Mouse (Mus musculus): ENCODE data around the gene Zdhhc7.

Gene Zdhhc7

DNA sequence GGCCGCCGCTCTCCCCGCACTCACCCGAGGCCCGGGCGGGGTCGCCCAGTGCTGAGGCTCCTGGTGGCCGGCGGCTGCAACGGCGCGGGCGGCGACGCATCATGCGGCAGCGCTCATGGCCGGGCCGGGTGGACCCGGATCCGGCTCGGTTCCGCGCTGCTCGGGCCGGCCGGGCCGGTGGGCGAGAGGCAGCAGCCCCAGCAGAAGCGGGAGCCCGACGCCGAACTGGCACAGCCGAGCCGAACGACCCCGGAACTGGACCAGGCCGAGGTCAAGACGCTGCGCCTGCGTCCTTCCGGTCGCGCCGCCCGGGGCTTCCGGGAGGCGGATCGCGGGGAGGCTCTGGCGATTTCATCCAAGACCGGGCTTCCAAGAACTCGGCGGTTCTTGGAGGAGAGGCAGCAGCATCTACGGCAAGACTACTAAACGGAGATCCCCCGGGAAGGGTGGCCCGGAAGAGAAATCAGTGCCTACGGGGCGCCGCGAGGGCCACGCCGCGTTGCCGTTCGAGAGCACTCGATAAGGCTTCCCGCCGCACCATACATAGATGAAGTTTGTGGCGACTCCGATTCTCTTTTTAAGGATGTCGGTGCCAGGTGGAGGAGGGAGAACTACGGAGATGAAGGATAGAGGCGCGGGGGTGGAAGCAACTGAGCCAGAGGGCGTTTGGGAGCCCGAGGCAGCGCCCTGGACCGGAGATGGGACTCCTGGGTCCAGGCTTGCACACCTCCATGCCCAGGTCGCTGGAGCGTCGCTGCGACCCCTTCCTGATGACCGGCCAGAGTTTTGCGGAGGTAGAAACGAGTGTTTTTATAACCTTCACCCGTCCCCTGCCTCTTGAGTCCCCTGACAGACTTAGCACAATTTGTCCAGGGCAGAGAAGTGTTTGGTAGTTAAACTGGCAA, at the start of gene Zdhhc7:
Gene Zdhhc7, minus strand, starts transcription at position 415 of the 905 bp plus-strand sequence.
- DNase-seq (ENCODE audit: extremely low read depth, low read depth, low spot score): no peak

DNA sequence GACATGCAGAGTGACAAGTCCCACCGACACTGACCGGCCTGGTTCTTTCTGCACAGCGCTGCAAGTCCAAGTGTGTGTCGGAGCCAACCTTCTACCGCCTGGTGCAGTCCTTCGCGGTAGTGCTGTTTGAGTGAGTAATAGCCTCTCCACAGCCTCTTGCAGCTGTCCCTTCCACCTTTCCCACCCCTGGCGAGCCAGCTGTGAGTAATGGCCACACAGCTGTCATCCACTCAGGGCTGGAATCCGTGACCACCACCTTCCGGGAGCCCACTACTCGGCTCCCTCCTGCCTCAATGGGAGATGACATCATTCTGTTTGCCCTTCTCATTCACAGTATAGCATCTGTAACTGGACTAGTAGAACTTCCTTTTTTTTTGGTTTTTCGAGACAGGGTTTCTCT, 48.7 kb upstream of the Zdhhc7 start:
- no peak for DNase-seq (ENCODE audit: extremely low read depth, low read depth, low spot score)

DNA sequence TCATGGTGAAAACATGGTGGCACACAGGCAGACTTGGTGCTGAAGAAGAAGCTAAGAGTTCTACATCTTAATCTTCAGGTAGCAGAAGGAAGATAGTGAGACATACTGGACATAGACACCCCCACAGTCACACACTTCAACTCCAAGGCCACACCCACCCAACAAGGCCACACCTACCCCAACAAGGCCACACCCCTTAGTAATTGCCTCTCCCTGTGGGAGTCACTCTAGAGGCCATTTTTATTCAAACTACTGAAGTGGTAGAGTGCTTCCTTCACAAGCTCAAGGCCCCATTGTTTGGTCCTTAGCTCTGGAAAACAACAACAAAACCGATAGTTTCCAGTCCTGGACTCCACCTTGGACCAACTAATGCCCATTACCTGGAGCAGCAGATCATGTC, 44.8 kb upstream of the Zdhhc7 start:
- no peak for DNase-seq (ENCODE audit: extremely low read depth, low read depth, low spot score)

DNA sequence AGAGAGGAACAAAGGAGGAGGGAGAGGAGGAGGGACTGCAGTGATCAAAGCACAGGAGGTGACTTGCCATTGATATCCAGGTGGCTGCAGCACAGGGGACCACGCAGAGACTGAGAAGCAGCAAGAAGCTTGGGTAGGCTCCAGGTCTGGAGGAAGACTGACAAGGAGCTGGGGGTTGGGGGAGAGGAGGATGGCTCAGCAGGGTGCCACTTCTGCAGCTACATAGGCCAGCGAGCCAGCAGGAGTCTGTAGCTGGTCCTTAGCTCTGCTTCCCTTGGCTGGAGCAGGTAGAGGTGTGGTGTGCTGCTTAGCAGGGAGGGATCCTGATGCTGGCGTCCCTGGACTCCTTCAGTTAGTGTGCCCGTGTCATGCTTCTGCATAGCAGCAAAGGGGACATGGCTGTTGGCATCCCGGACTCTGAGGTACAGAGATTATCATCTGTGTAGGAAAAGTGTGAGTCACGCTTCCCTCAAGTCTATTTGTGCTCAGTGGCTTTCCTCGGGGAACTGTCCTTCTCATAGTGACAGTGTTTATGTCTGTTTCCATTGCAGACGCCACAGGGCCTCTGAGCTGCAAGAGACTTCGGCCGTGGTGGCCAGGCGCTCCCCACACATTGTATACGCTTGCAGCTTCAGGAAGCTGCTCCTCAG, 43.5 kb upstream of the Zdhhc7 start:
- no peak for DNase-seq (ENCODE audit: extremely low read depth, low read depth, low spot score)

DNA sequence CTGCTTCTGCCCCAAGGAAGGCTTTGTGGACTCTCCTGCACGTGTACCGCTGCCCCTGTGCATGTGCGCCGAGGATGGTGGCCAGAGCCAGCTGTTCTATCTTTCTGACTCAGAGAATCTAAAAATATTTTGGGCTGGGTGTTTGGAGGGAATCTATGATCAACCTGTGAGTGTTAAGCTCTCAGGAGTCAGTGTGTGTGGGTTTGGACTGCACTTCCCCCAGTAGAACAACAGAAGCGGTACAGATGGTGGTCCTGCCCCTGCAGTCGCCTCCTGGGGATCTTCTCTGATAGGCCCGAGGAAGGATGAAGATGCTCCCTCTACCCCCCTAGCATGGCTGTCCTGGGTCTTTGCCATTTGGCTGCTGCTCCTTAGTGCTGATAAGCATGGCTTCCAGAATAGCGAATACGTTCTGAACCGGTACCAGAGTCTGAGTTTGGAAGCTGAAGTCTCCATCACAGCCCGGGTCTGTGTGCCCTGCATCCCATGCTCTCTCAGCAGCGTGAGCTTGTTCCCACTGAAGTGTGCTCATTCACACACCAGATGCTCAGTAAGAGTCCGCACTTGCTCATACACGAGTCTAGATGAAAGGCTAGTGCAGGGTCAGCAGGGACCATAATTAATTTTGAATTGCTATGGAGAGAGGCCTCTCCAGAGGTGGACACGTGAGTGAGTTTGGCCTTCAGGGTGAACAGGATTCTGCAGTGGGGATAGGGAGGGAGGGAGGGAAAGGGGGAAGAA, 42.8 kb upstream of the Zdhhc7 start:
- DNase-seq (ENCODE audit: extremely low read depth, low read depth, low spot score): no peak

DNA sequence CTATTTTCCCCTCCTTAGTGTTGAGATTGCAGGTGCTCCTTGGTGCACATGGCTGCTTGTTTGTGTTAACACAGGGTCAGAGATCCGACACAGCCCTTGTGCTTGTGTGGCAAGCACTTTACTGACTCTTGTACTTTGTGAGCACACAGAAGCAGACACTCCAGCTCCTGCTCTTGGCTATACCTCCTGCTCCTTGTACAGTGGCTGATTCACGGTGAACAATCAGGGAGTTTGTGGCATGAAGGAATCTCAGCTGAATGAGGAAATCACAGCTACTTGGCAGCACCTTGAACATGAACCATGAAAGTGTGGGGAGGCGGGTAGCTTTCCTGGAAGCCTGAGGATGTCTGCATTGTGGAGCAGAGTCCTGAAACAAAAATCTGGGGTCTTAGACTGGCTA, 39.5 kb upstream of the Zdhhc7 start:
- DNase-seq (ENCODE audit: extremely low read depth, low read depth, low spot score): no peak

DNA sequence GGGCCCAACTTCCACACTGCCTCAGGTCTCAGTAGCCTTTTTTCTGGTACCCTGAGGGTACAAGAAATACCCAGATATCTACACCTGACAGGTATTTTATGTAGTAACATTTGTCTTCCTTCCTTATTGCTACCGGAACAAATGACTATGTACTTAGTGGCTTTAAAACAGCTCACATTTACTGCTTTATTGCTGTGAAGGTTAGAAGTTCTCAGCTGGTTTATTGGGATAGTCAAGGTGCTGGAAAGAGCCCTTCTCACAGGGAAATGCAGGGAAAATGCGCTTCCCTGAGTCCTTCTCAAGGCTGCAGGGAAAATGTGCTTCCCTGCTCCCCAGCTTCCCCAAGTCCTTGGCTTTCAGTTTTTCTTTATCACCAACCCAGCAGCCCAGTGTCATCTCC, 37.7 kb upstream of the Zdhhc7 start:
- DNase-seq (ENCODE audit: extremely low read depth, low read depth, low spot score): no peak

DNA sequence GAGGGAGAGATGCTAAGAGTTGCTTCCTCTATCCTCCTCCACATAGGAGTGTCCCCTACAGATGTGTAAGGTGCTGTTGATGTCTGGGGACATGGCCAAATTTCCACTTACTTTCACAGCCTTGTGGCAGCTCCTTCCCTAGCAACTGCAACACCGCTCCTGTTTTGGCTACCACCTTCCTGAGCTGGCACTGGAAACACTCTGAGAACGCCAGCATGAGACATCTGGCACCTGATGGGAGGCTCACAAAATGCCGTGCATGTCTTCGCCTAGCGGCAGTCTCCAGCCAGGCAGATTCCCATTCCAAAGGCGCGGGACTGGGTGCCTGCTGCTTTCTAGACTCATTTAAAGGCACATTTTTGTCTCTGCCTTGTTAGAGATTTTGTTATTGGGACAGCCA, 35.3 kb upstream of the Zdhhc7 start:
- DNase-seq (ENCODE audit: extremely low read depth, low read depth, low spot score): no peak

DNA sequence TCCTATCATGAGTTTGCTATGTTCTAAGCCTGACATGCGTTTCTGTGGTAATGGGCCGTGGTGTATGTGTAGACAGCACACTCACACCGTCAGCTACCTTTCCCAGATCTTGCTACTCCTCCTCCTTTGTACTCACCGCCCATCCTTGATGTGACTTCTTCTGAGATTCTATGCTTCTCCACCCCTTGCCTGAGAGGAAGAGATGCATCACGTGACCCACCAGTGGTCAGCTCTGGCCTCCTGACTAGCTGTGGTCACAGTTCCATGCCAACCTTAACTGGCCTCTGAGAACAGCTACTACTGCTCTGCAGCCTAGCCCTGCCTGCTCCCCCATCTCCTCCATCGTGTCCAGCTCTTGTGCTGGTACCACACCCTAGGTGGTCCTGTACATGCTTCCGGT, 34.4 kb upstream of the Zdhhc7 start:
- DNase-seq (ENCODE audit: extremely low read depth, low read depth, low spot score): no peak

DNA sequence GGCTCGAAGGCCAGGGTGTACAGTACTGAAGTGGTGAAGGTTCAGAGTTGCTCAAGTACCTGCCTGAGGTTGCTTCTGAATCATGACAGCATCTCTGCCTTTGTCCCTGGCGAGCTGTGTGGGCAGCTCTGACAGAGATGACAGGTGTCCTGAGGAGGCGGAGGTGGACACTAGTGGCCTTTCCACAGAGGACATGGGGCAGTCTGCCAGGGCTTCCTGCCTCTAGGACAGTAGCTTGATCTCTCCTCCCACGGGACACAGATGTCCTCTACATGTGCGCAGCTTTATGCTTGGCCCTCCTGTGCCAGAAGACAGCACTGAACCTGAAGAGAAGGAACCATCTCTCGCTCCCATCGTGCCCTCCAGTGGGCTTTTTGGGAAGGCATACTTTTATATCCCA, 31.9 kb upstream of the Zdhhc7 start:
- peak; percentile 63 for DNase-seq (ENCODE audit: extremely low read depth, low read depth, low spot score)

DNA sequence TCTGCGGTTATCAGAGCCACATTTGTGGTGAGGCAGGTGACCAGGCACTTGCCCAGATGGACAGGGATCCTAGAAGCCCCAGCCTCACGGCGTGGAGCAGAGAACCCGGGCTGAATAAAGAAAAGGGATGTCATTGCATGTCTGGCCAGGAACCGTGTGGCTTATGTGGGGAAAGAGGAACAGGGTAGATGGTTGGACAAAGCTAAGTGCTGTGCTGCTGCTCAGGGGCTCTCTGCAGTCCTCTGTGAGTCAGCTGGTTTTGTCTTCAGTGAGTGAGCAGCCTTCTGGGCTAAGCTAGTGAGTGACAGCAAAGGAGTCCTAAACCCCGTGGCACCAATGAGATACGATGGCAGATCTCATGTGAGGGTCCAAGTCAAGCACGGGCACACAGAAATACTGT, 29.9 kb upstream of the Zdhhc7 start:
- no peak for DNase-seq (ENCODE audit: extremely low read depth, low read depth, low spot score)

DNA sequence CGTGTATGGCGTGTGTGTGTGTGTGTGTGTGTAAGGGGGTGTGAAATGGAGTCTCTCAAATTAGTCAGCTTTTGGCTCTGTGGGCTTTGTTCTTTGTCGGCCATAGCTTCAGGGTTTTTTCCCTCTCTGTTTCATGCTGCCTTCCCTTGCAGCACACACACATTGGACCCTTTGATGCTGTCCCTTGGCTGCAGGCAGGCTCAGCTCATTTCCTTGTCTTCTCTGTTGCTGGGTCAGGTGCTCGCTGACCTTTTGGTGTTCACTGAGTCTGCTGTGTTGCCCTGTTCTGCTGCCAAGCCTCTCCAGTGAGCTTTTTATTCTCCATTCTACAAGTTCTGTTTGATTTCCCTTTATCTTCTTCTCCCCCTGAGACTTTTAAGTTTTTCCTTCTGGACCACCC, 28.3 kb upstream of the Zdhhc7 start:
- DNase-seq (ENCODE audit: extremely low read depth, low read depth, low spot score): no peak

DNA sequence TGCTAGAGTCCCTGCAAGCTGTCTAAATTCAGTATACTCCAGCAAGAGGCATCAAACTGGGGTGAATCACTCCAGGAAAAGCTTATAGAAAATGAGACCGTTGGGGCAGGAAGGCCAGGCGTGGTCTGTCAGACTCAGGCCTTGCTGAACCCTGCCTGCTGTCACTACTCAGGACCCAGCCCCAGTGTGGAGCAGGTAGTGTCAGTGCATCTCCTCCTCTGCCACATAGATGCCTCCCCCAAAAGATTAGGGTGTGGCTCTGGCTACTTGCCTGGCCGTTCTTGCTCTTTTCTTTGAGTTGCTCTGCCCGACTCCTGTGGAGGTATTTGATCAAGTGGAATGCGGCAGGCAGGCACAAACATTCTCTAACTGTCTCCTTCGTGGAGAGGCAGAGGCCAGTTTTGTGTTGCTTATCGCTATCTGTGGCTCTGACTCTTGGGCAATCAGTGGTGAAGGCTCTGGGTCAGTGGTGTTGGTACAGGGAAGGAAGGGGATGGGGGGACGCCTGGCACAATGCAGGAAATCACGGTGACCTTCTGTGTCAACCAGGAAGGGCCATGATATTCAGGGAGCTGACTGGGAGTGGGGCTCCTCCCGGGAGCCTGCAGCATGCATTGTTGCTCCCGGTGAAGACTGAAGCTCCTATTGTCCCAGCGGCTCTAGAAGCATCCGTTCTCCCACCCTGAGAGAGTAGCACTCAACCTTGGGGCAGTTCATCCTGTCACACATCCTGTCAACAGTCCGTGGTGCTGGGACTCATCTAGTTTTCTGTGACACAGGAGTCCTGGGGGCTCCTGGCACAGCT, 25.3 kb upstream of the Zdhhc7 start:
- DNase-seq (ENCODE audit: extremely low read depth, low read depth, low spot score): no peak

DNA sequence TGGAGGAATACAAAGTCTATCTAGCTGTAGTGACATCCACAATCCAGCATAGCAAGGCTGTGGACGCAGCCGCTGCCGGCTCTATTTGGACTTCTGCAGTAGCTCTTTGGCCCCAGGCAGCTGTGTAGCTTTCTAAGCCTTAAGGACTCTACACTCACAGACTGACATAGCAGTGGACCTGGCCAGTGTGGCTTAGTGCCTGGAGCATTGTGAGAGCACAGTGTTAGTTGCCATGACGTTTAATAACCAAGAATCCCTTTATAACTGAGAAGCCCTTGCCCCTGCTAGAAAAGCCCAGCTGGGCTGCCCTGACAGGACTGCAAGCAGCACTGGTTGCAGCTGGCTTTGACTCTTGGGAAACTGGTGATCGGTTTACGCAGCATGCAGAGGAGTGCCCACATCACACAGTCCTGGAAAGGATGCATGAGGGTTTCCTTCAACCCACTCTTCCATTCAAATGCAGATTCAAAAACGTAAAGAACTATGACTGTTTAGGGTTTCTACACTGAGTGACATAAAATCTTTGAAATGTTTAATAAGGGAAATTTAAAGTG, 23.6 kb upstream of the Zdhhc7 start:
- DNase-seq (ENCODE audit: extremely low read depth, low read depth, low spot score): no peak

DNA sequence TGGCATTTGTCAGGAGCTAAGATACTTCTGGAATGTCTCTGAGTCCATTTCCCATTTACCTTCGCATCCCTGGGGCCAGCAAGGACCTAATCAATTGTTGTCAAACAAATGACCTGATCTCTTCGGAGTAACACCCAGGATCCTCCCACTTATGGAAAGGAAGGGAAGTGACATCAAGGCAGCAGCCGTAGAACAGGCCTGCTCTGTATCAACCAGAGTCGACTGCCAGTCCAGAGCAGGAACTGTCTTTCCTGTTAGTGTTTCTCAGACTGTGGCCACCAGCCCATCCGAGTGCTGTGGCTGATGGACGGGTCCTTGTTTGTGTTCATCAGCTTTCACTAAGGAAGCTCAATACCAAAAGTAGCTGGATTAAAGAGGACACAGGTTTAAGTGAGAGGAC, 23.0 kb upstream of the Zdhhc7 start:
- DNase-seq (ENCODE audit: extremely low read depth, low read depth, low spot score): no peak

DNA sequence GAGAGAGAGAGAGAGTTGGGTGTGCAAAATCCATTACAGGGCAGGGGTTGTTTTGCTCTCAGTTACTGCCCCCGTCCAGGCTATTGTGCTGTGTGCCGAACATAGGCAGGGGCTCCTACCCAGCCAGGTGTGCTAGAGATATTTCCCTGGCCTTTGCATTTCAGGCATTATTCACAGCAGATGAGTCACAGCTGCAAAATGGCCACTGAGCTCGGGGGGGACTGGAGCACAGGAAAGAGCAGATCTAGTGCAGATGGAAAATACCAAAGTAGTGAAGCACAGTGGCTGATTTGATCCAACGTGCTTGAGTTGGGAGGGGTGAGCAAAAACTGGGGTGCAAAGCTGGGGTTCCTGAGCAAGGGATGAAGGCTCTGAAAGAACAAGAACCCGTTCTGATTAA, 19.7 kb upstream of the Zdhhc7 start:
- DNase-seq (ENCODE audit: extremely low read depth, low read depth, low spot score): no peak

DNA sequence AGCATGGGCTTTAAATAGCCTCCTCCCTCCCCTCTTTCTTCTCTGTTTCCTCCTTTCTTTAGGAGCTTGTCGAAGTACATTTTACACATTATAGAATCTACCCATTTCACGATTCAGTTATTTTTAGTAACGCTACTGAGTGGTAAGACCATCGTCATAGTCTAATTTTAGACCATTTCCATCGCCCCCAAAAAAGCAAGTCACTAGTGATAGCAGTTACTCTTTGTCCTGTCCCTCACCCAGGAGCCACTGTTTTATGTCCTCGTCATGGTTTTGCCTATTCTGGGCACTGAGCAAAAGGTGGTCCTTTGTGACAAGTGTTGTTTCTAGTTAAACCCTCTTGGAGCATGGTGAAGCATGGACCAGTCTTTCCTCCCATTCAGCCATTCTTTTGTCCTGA, 18.6 kb upstream of the Zdhhc7 start:
- DNase-seq (ENCODE audit: extremely low read depth, low read depth, low spot score): no peak

DNA sequence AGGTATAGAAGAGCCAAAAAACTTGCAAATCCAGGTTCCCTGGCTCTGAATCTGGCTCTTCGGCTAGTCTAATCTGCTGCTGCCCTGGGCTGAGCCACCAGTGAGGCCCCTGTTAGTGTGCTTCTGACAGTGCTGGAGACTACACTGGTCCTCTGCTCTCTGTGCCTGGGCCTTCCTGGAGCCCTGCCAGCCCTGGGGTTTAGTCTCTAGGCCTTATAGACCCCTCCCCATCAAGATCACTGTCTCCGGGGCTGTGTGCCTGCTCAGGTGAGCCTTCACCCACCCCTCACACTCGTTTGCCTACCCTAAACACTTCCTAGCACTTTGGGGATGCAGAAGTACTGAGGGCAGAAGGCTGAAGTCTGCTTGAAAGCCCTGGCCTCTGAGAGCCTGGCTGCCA, 18.1 kb upstream of the Zdhhc7 start:
- DNase-seq (ENCODE audit: extremely low read depth, low read depth, low spot score): no peak

DNA sequence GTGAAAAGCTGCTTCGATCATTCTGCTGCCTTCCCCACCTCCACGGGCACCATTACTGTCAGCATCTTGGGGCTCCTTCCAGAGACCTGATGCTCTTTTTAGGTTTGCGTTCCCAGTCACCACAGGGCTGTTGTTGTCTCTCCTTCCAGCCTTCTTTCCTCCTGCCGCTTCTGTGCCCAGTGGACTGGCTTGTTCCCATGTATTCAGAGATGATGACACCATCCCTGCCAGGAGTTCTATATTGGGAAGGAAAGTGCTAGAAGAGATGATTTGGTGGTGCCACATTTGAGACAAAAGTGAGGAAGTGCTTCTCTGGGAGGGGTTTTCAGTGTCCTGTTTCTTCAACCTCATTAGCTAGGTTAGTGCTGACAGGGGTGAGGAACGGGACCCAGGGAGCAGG, 17.6 kb upstream of the Zdhhc7 start:
- DNase-seq (ENCODE audit: extremely low read depth, low read depth, low spot score): no peak

DNA sequence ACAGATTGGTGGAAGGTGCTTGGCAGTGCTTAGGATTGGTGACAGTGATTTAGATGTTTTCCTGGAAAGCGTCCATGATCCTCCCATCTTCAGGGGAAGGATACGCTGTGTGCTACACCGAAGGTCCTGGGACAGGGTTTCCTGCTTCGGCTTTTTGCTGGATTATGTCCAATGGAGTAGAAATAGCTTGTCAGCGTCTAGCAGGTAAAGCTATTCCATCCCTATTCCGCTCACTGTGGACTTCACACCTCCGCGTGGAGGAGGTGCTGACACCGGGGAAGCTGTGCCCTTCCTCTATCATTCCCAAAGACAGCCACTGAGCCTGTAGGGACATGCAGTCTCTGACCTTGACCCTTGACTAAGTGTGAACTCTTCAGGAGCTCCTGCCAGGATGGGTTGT, 16.9 kb upstream of the Zdhhc7 start:
- DNase-seq (ENCODE audit: extremely low read depth, low read depth, low spot score): no peak

DNA sequence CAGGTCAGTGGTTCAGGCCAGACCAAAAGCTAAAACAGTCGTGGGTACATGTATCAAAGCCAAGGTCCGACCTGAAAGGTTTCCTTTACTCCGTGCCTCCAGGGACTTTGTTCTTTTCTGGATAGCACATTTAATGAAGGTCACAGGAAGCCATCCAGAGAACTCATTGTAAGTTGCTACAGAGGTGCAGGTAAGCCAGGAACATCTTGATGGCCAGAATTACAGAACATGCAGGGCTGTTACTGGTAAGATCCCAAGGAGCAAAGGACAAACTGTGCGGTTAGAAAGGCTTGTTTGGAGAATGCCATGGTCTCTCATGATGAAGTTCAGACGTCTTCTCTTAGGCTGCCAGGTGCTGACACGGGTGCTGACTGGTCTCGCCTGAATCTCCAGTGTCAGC, 15.3 kb upstream of the Zdhhc7 start:
- DNase-seq (ENCODE audit: extremely low read depth, low read depth, low spot score): peak; percentile 74
